Mouse (Mus musculus): Measurements from ENCODE around the gene Acod1. TPM values are rescaled to one million over a fixed set of nuclear protein-coding genes. Genes with fewer than 3 reads are reported as not detected.

Gene Acod1
- polyA plus RNA-seq, 1 experiment from 2014 or later: not detected

DNA sequence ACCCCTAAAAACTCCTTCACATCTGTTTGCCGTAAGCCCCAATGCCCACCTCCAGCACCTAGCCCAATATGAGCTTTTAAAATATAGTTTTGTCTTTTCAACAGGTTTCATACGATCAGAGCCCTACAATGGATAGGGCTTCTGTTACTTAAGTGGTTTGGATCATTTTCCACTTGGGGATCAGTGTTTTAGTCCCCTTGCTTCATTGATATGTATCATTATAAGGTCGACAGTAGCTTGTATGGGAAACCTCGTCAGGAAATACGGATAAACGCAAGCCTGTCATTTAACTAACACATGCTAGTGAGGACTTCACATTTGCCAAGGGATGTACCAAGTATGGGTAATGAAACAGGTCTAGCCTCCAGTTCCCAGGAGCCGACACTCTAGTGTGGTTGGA lies 9.8 kb downstream of the Acod1 start:
- Histone ChIP-seq H3K27ac (ENCODE audit: low read depth, low read length) (no peak overlapping the region), H3K4me1 (replicated peaks; ENCODE audit: control insufficient read depth, insufficient read depth, low read length) (no peaks in the 10 kb centered on the region), H3K4me3 (ENCODE audit: low read depth, low read length) (no peak overlapping the region), H3K36me3 (ENCODE audit: control insufficient read depth, insufficient read depth) (no peaks in the 10 kb centered on the region), H3K27me3 (replicated peaks; ENCODE audit: control insufficient read depth, insufficient read depth, low read length) (no peaks in the 10 kb centered on the region), H3K4me2 (replicated peaks; ENCODE audit: low read depth) (no peak overlapping the region), H3K9ac (ENCODE audit: low read depth, low read length) (no peak overlapping the region), H3K9me3 (ENCODE audit: control insufficient read depth) (no peaks in the 10 kb centered on the region)
- no peak for TF ChIP-seq CTCF (IDR thresholded peaks at IDR 0.05; ENCODE audit: low read depth)
- no peak for ATAC-seq
- WGBS: 89% methylated on average over 7 of the region's 7 CpGs

DNA sequence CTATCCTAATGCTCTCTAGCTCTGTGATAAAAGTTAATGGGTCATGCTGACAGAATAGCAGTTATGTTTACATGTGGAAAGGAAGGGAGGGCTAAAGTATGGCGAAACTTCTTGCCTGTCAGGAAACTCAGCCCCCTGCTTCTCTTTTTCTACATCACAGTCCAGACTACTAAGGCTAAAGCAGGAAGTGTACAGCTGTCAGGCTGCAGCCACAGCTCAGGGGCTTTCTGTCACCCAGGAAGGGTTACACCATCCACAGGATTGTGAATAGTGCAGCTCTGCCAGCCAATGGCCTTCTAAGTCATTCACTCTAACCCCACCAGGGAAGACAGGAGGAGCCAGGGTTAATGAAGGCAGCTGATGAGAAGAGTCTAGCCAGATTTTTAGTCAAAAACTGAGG lies 12.2 kb downstream of the Acod1 start:
- Histone ChIP-seq H3K27me3 (replicated peaks; ENCODE audit: control insufficient read depth, insufficient read depth, low read length) (no peaks in the 10 kb centered on the region), H3K4me3 (ENCODE audit: low read depth, low read length) (no peak overlapping the region), H3K27ac (ENCODE audit: low read depth, low read length) (no peak overlapping the region), H3K36me3 (ENCODE audit: control insufficient read depth, insufficient read depth) (no peaks in the 10 kb centered on the region), H3K9me3 (ENCODE audit: control insufficient read depth) (no peaks in the 10 kb centered on the region), H3K9ac (ENCODE audit: low read depth, low read length) (no peak overlapping the region), H3K4me1 (replicated peaks; ENCODE audit: control insufficient read depth, insufficient read depth, low read length) (no peaks in the 10 kb centered on the region), H3K4me2 (replicated peaks; ENCODE audit: low read depth) (no peak overlapping the region)
- 47% methylated on average over 1 of the region's 1 CpGs for WGBS
- TF ChIP-seq CTCF (IDR thresholded peaks at IDR 0.05; ENCODE audit: low read depth): no peak
- ATAC-seq: no peak

GRCm38 (mm10) chr14:103059495-103059894 lies 12.7 kb downstream of the Acod1 start:
- Histone ChIP-seq H3K9ac (ENCODE audit: low read depth, low read length) (no peak overlapping the region), H3K9me3 (ENCODE audit: control insufficient read depth) (no peaks in the 10 kb centered on the region), H3K4me1 (replicated peaks; ENCODE audit: control insufficient read depth, insufficient read depth, low read length) (no peaks in the 10 kb centered on the region), H3K27me3 (replicated peaks; ENCODE audit: control insufficient read depth, insufficient read depth, low read length) (no peaks in the 10 kb centered on the region), H3K4me3 (ENCODE audit: low read depth, low read length) (no peak overlapping the region), H3K4me2 (replicated peaks; ENCODE audit: low read depth) (no peak overlapping the region), H3K27ac (ENCODE audit: low read depth, low read length) (no peak overlapping the region), H3K36me3 (ENCODE audit: control insufficient read depth, insufficient read depth) (no peaks in the 10 kb centered on the region)
- 86% methylated on average over 10 of the region's 10 CpGs for WGBS
- ATAC-seq: no peak
- no peak for TF ChIP-seq CTCF (IDR thresholded peaks at IDR 0.05; ENCODE audit: low read depth)

GRCm38 (mm10) chr14:103065294-103066167 lies 18.8 kb downstream of the Acod1 start:
- peak; percentile 81 for TF ChIP-seq CTCF (IDR thresholded peaks at IDR 0.05; ENCODE audit: low read depth)
- no peaks in the 10 kb centered on the region for H3K9me3 ChIP-seq (ENCODE audit: control insufficient read depth)
- no peaks in the 10 kb centered on the region for H3K4me1 ChIP-seq (replicated peaks; ENCODE audit: control insufficient read depth, insufficient read depth, low read length)
- no peaks in the 10 kb centered on the region for H3K36me3 ChIP-seq (ENCODE audit: control insufficient read depth, insufficient read depth)
- no peak overlapping the region; the same call in 1 of the 2 replicates for H3K4me2 ChIP-seq (replicated peaks; ENCODE audit: low read depth)
- no peak for ATAC-seq
- no peak overlapping the region for H3K9ac ChIP-seq (ENCODE audit: low read depth, low read length)
- no peak overlapping the region for H3K27ac ChIP-seq (ENCODE audit: low read depth, low read length)
- no peaks in the 10 kb centered on the region for H3K27me3 ChIP-seq (replicated peaks; ENCODE audit: control insufficient read depth, insufficient read depth, low read length)
- WGBS: 14% methylated on average over 10 of the region's 10 CpGs
- no peak overlapping the region for H3K4me3 ChIP-seq (ENCODE audit: low read depth, low read length)

GRCm38 (mm10) chr14:103069465-103069863 lies 22.7 kb downstream of the Acod1 start:
- H3K27ac ChIP-seq (ENCODE audit: low read depth, low read length): peak overlapping the region; percentile 80
- peaks cover 18% of the 10 kb centered on the region; the same call in 1 of the 2 replicates for H3K36me3 ChIP-seq (ENCODE audit: control insufficient read depth, insufficient read depth)
- no peaks in the 10 kb centered on the region for H3K27me3 ChIP-seq (replicated peaks; ENCODE audit: control insufficient read depth, insufficient read depth, low read length)
- 15% methylated on average over 12 of the region's 12 CpGs for WGBS
- no peak for TF ChIP-seq CTCF (IDR thresholded peaks at IDR 0.05; ENCODE audit: low read depth)
- no peak for ATAC-seq
- H3K4me2 ChIP-seq (replicated peaks; ENCODE audit: low read depth): peak overlapping the region; percentile 90
- peak overlapping the region; percentile 77 for H3K4me3 ChIP-seq (ENCODE audit: low read depth, low read length)
- H3K9me3 ChIP-seq (ENCODE audit: control insufficient read depth): no peaks in the 10 kb centered on the region
- no peaks in the 10 kb centered on the region for H3K4me1 ChIP-seq (replicated peaks; ENCODE audit: control insufficient read depth, insufficient read depth, low read length)
- peak overlapping the region; percentile 79 for H3K9ac ChIP-seq (ENCODE audit: low read depth, low read length)

GRCm38 (mm10) chr14:103069864-103070611 lies 23.3 kb downstream of the Acod1 start, which contains the start of gene Cln5:
TSS of gene Cln5 (plus strand) at chr14:103070216.
- under 1% methylated on average over 61 of the region's 65 CpGs for WGBS
- TF ChIP-seq CTCF (IDR thresholded peaks at IDR 0.05; ENCODE audit: low read depth): peak; percentile 71
- Histone ChIP-seq H3K4me1 (replicated peaks; ENCODE audit: control insufficient read depth, insufficient read depth, low read length) (no peaks in the 10 kb centered on the region), H3K9ac (ENCODE audit: low read depth, low read length) (peak within 1 kb of the TSS; percentile 79), H3K9me3 (ENCODE audit: control insufficient read depth) (no peaks in the 10 kb centered on the region), H3K4me3 (ENCODE audit: low read depth, low read length) (peak within 1 kb of the TSS; percentile 77), H3K36me3 (ENCODE audit: control insufficient read depth, insufficient read depth) (peaks cover 22% of the 10 kb centered on the region), H3K4me2 (replicated peaks; ENCODE audit: low read depth) (peak within 1 kb of the TSS; percentile 90), H3K27me3 (replicated peaks; ENCODE audit: control insufficient read depth, insufficient read depth, low read length) (no peaks in the 10 kb centered on the region), H3K27ac (ENCODE audit: low read depth, low read length) (peak within 1 kb of the TSS; percentile 80)
- peak; percentile 98 for ATAC-seq
